Mouse (Mus musculus) neural tube, embryonic 14.5 days (tissue): ENCODE results near the gene Pigf. TPM values are rescaled to one million over a fixed set of nuclear protein-coding genes. Genes with fewer than 3 reads are reported as not detected.

Source experiments
- ATAC-seq: fragments of 200-750 bp; cut with Nextera tagmentation; 2 replicates; pipeline ENCODE4 v1.8.0; 2017; ENCODE audit warnings: low read depth, mild to moderate bottlenecking, moderate TSS enrichment, moderate library complexity
- H3K27ac ChIP-seq: fragments of 300-500 bp; sonication (generic); 2 replicates; pipeline ENCODE4 v1.5.1; 2014; ENCODE audit warnings: low read depth, mild to moderate bottlenecking, control low read depth, low read length, moderate library complexity, mixed read lengths
- H3K27me3 ChIP-seq: fragments of 300-500 bp; sonication (generic); 2 replicates; pipeline ENCODE4 v1.6.1; 2014; ENCODE audit warnings: low read length; ENCODE audit not compliant: control insufficient read depth, insufficient read depth
- H3K36me3 ChIP-seq: fragments of 300-500 bp; sonication (generic); 2 replicates; pipeline ENCODE4 v1.6.1; 2014; ENCODE audit warnings: low read length, mixed read lengths; ENCODE audit not compliant: control insufficient read depth, insufficient read depth
- H3K4me1 ChIP-seq: fragments of 300-500 bp; sonication (generic); 2 replicates; pipeline ENCODE4 v1.6.1; 2014; ENCODE audit warnings: low read length; ENCODE audit not compliant: control insufficient read depth, insufficient read depth
- H3K4me2 ChIP-seq: fragments of 300-500 bp; sonication (generic); 2 replicates; pipeline ENCODE4 v1.6.1; 2014; ENCODE audit warnings: mild to moderate bottlenecking, low read depth, low read length, control low read depth
- H3K4me3 ChIP-seq: fragments of 300-500 bp; sonication (generic); 2 replicates; pipeline ENCODE4 v1.5.1; 2014; ENCODE audit warnings: low read depth, low read length, control low read depth, mixed read lengths
- H3K9ac ChIP-seq: fragments of 300-500 bp; sonication (generic); replicated peaks from 2 replicates; pipeline ENCODE4 v1.6.1; 2014; ENCODE audit warnings: low read depth, mild to moderate bottlenecking, control low read depth, low read length, mixed read lengths
- H3K9me3 ChIP-seq: fragments of 300-500 bp; sonication (generic); 2 replicates; pipeline ENCODE4 v1.6.1; 2016; ENCODE audit warnings: low read length; ENCODE audit not compliant: control insufficient read depth
- WGBS: fragments of 180-500 bp; shearing (Covaris S2); extraction: QIAGEN DNeasy Blood & Tissue Kit; methylation state at CpG from one replicate; pipeline ENCODE4 v1.1.7; 2014; 5-methylcytosine and 5-hydroxymethylcytosine counted together
- polyA plus RNA-seq: library from polyadenylated mRNA; unstranded; fragments of >200 nt; fragmentation: Nextera tagmentation; extraction: Ambion mirVana; gene quantifications from 2 replicates; pipeline ENCODE4 v1.2.1, GENCODE M21; 2014

Pigf gene
- polyA plus RNA-seq, 1 experiment from 2014 or later: 38.7 TPM

DNA sequence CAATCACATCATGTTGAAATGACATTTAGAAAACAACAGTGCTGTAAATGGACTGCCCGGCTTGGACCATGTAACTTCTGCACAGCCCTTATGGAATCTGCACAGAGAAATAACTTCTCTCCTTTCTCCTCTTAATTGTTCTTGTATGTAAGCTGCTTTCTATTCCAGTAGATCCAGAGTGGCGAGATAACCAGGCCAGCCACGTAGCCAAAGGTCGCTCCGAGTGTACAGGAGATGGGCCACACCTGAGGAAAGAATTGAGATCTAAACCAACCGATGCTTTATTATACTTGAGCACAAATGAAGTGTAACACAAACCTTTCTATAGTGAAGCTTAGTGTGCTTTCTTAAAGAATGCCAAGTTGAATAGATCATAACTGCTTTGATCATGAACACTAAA, 27.9 kb downstream of the Pigf start:
- no peaks in the 10 kb centered on the region for H3K27me3 ChIP-seq
- H3K4me3 ChIP-seq: no peak overlapping the region
- H3K9me3 ChIP-seq: no peaks in the 10 kb centered on the region
- 95% methylated on average over 6 of the region's 6 CpGs for WGBS
- H3K4me1 ChIP-seq: no peaks in the 10 kb centered on the region
- no peak overlapping the region for H3K27ac ChIP-seq
- H3K4me2 ChIP-seq: no peak overlapping the region
- no peak for ATAC-seq
- peaks cover 4% of the 10 kb centered on the region; the same call in 1 of the 2 replicates for H3K36me3 ChIP-seq
- H3K9ac ChIP-seq: no peak overlapping the region

- Histone ChIP-seq H3K27me3 (no peaks in the 10 kb centered on the region), H3K27ac (no peak overlapping the region), H3K9ac (no peak overlapping the region), H3K4me2 (no peak overlapping the region), H3K36me3 (no peaks in the 10 kb centered on the region), H3K9me3 (no peaks in the 10 kb centered on the region), H3K4me3 (no peak overlapping the region), H3K4me1 (peaks cover 9% of the 10 kb centered on the region)
- ATAC-seq: no peak
- WGBS: 95% methylated on average over 8 of the region's 8 CpGs
These were observed 33.9 kb downstream of the Pigf start for GRCm38 (mm10) chr17:86991306-86991705.

DNA sequence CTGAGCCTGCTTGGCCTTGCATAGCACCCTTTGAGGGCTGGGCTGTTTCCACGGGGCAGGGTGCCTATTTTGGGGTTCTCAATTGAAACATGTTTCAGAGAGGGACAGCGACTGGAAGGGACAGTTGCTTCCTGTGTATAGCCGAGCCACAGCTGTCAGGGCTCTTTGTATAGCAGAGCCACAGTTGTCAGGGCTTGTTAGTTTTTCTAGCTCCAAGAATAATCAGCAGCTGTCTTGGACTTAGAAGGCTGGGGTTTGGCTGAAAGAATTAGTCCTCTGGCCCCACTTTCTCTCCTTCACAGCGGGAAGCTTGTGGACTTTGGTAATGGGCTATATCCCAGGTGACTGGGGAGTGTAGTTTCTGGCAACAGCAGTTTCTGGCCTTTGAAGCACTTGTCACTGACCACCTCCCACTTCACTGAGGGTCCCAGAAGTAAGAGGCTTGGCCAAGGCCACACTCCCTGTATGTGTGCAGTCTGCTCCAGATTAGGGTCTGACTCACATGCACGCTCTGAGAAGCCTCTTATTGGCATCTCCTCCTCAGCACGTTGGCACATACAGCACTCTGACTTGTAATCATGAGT, 36.5 kb downstream of the Pigf start:
- Histone ChIP-seq H3K9me3 (no peaks in the 10 kb centered on the region), H3K9ac (no peak overlapping the region), H3K27ac (no peak overlapping the region), H3K4me2 (no peak overlapping the region), H3K27me3 (no peaks in the 10 kb centered on the region), H3K36me3 (no peaks in the 10 kb centered on the region), H3K4me1 (peaks cover 14% of the 10 kb centered on the region), H3K4me3 (no peak overlapping the region)
- ATAC-seq: no peak
- 69% methylated on average over 6 of the region's 6 CpGs for WGBS

DNA sequence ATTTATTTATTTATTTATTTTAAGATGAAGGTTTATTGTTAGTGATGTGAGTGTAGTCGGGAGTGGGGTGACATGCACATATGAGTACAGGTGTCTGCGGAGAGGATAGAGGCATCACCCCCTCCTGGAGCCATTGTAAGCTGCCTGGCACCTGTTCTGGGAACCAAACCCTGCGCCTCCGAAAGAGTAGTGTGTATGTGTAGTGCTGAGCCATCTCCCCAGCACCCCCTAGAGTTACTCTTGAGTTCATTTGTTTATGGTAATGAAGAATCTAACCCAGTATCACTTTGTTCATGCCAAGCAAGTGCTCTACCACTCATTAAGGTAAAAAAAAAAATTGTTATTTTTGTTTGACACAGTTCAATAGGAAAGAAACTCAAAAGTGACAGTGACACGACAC, 37.0 kb downstream of the Pigf start:
- 85% methylated on average over 5 of the region's 5 CpGs for WGBS
- ATAC-seq: no peak

GRCm38 (mm10) chr17:86986449-86987138, 38.6 kb downstream of the Pigf start:
- Histone ChIP-seq H3K9me3 (no peaks in the 10 kb centered on the region), H3K4me2 (no peak overlapping the region), H3K27ac (peak overlapping the region; percentile 29), H3K27me3 (no peaks in the 10 kb centered on the region), H3K9ac (no peak overlapping the region), H3K36me3 (no peaks in the 10 kb centered on the region), H3K4me1 (peaks cover 14% of the 10 kb centered on the region), H3K4me3 (no peak overlapping the region)
- ATAC-seq: peak; percentile 34; the same call in 1 of the 2 replicates
- 34% methylated on average over 17 of the region's 17 CpGs for WGBS

More for the DNA sequence above, 37.0 kb downstream of the Pigf start:
- Histone ChIP-seq H3K27ac (no peak overlapping the region), H3K4me1 (peaks cover 14% of the 10 kb centered on the region), H3K27me3 (no peaks in the 10 kb centered on the region), H3K36me3 (no peaks in the 10 kb centered on the region), H3K9ac (no peak overlapping the region), H3K4me3 (no peak overlapping the region), H3K4me2 (no peak overlapping the region), H3K9me3 (no peaks in the 10 kb centered on the region)

DNA sequence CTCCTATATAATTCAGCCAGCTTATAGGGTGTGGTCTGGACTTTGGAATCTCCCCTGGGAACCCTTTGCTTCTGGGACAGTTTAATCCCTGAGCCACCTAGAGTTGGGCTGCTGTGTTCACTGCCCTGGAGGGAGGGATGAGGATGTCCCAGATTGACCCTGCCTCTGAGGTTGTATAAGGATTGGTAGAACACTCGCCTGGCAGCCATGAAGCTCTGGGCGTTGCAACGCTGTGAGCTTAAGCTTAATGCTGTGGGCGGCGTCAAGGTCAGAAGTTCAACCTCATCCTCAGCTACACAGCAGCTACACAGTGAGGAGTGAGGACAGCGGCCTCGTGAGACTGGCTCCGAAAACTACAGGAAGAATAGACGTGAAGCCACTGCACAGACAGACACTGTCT, 42.7 kb downstream of the Pigf start:
- Histone ChIP-seq H3K27me3 (no peaks in the 10 kb centered on the region), H3K27ac (no peak overlapping the region), H3K36me3 (no peaks in the 10 kb centered on the region), H3K9ac (no peak overlapping the region), H3K9me3 (no peaks in the 10 kb centered on the region), H3K4me1 (peaks cover 14% of the 10 kb centered on the region), H3K4me3 (no peak overlapping the region), H3K4me2 (no peak overlapping the region)
- 76% methylated on average over 9 of the region's 9 CpGs for WGBS
- no peak for ATAC-seq

DNA sequence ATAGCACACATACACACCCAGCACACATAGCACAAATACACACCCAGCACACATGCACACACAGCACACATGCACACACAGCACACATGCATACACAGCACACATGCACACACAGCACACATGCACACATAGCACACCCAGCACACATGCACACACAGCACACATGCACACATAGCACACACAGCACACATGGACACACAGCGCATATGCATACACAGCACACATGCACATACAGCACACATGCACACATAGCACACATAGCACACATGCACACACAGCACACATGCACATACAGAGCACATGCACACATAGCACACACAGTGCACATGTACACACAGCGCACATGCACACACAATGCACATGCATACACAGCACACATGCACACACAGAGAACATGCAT, 43.5 kb downstream of the Pigf start:
- no peak overlapping the region for H3K9ac ChIP-seq
- H3K4me2 ChIP-seq: no peak overlapping the region
- H3K27me3 ChIP-seq: no peaks in the 10 kb centered on the region
- no peak overlapping the region for H3K4me3 ChIP-seq
- H3K9me3 ChIP-seq: no peaks in the 10 kb centered on the region
- ATAC-seq: no peak
- no peaks in the 10 kb centered on the region for H3K36me3 ChIP-seq
- WGBS: 100% methylated on average over 2 of the region's 2 CpGs
- no peak overlapping the region for H3K27ac ChIP-seq
- peaks cover 9% of the 10 kb centered on the region for H3K4me1 ChIP-seq

DNA sequence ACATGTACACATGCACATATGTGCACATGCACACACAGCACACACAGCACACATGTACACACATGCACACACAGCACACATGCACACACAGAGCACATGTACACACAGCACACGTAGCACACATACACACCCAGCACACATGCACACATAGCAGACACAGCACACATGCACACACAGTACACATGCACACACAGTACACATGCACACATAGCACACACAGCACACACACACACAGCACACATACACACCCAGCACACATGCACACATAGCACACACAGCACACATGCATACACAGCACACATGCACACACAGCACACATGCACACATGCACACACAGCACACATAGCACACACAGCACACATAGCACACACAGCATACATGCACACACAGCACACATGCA, 44.0 kb downstream of the Pigf start:
- Histone ChIP-seq H3K36me3 (no peaks in the 10 kb centered on the region), H3K9ac (no peak overlapping the region), H3K4me1 (peaks cover 4% of the 10 kb centered on the region), H3K4me3 (no peak overlapping the region), H3K9me3 (no peaks in the 10 kb centered on the region), H3K4me2 (no peak overlapping the region), H3K27me3 (no peaks in the 10 kb centered on the region), H3K27ac (no peak overlapping the region)
- WGBS: 95% methylated on average over 1 of the region's 1 CpGs
- ATAC-seq: no peak

GRCm38 (mm10) chr17:86978496-86978895, 46.7 kb downstream of the Pigf start:
- Histone ChIP-seq H3K9ac (no peak overlapping the region), H3K4me3 (no peak overlapping the region), H3K4me2 (no peak overlapping the region), H3K4me1 (no peaks in the 10 kb centered on the region), H3K36me3 (peaks cover 3% of the 10 kb centered on the region; the same call in 1 of the 2 replicates), H3K27me3 (no peaks in the 10 kb centered on the region), H3K9me3 (no peaks in the 10 kb centered on the region), H3K27ac (no peak overlapping the region)
- ATAC-seq: no peak
- 90% methylated on average over 6 of the region's 6 CpGs for WGBS
